Mouse (Mus musculus): ENCODE results near the gene Gpr61. TPM values are rescaled to one million over a fixed set of nuclear protein-coding genes. Genes with fewer than 3 reads are reported as not detected.

Gene Gpr61
- total RNA-seq, 2 experiments from 2014 or later, result 0.18 TPM; not detected in 1

Other genes starting within 250 kb of the Gpr61 start
- 10 to 100 TPM; 14.4 to 15.3 TPM for gene Gstm7, start 223.1 kb downstream of the Gpr61 start, total RNA-seq (2021)
- 1 to 10 TPM in 1 of 2 experiments, under 1 TPM in 1; 0.95 to 1.0 TPM for gene Gstm6, start 211.1 kb downstream of the Gpr61 start, total RNA-seq (2021)
- not detected for gene Gstm3, start 185.6 kb downstream of the Gpr61 start, total RNA-seq (2021)
- 10 to 100 TPM; 43.8 to 50.8 TPM for gene Gstm2, start 168.4 kb downstream of the Gpr61 start, total RNA-seq (2021)
- gene Gstm1, start 136.9 kb downstream of the Gpr61 start, total RNA-seq (2021), result 10 to 100 TPM; 84.0 to 90.4 TPM
- gene Gstm4, start 110.0 kb downstream of the Gpr61 start, total RNA-seq (2021), result 10 to 100 TPM; 11.4 to 12.0 TPM
- 1 to 10 TPM; 4.8 to 7.2 TPM for gene Ampd2, start 68.2 kb downstream of the Gpr61 start, total RNA-seq (2021)
- gene Gnat2, start 62.1 kb downstream of the Gpr61 start, total RNA-seq (2021), result under 1 TPM in 1 of 2 experiments, not detected in 1; 0.23 TPM
- 10 to 100 TPM; 17.7 to 22.6 TPM for gene Gnai3, start 8.7 kb downstream of the Gpr61 start, total RNA-seq (2021)
- 10 to 100 TPM; 23.9 to 31.1 TPM for gene Amigo1, start 31.5 kb upstream of the Gpr61 start, total RNA-seq (2021)
- 1 to 10 TPM; 2.3 to 2.9 TPM for gene Cyb561d1, start 46.3 kb upstream of the Gpr61 start, total RNA-seq (2021)
- 1 to 10 TPM; 7.3 to 7.6 TPM for gene Atxn7l2, start 56.1 kb upstream of the Gpr61 start, total RNA-seq (2021)
- gene Sypl2, start 71.8 kb upstream of the Gpr61 start, total RNA-seq (2021), result 1,000 to 10,000 TPM in 1 of 2 experiments, 100 to 1,000 TPM in 1; 987 to 1,055 TPM
- 10 to 100 TPM; 64.2 to 66.3 TPM for gene Psma5, start 102.0 kb upstream of the Gpr61 start, total RNA-seq (2021)
- 10 to 100 TPM; 44.5 to 44.6 TPM for gene Sort1, start 129.2 kb upstream of the Gpr61 start, total RNA-seq (2021)
- gene Mybphl, start 210.0 kb upstream of the Gpr61 start, total RNA-seq (2021), result under 1 TPM; 0.27 to 0.35 TPM
- 1 to 10 TPM in 1 of 2 experiments, under 1 TPM in 1; 0.53 to 1.1 TPM for gene Psrc1, start 229.0 kb upstream of the Gpr61 start, total RNA-seq (2021)

All from gastrocnemius, postnatal 14 days (tissue).